Mouse (Mus musculus): ENCODE results near the gene Pigu.

GRCm38 (mm10) chr2:155372451-155372850 is 15.2 kb upstream of the Pigu start:
- TF ChIP-seq CTCF (IDR thresholded peaks at IDR 0.05; ENCODE audit: low read depth): no peak
- TF ChIP-seq EP300 (IDR thresholded peaks at IDR 0.05; ENCODE audit: low read depth): no peak

Data from liver, postnatal 0 days (tissue).